Mouse (Mus musculus): ENCODE measurements around the gene Rab12. TPM values are rescaled to one million over a fixed set of nuclear protein-coding genes. Genes with fewer than 3 reads are reported as not detected.
"Not testable (repeated sequence)": the region's sequence is repeated elsewhere in the genome, so short reads cannot be mapped to it uniquely, and the experiment has no call there.

The Rab12 gene
- polyA plus RNA-seq, 1 experiment from 2014 or later = 42.8 TPM

- Histone ChIP-seq H3K4me3 (ENCODE audit: low read depth, low read length) (no peak overlapping the region), H3K9ac (replicated peaks; ENCODE audit: low read depth, low read length) (no peak overlapping the region), H3K36me3 (ENCODE audit: control insufficient read depth, insufficient read depth, low read length) (no peaks in the 10 kb centered on the region), H3K27me3 (ENCODE audit: control insufficient read depth, insufficient read depth, low read length) (no peaks in the 10 kb centered on the region), H3K9me3 (ENCODE audit: control insufficient read depth, low read depth, low read length) (no peaks in the 10 kb centered on the region), H3K27ac (ENCODE audit: low read length) (no peak overlapping the region), H3K4me2 (replicated peaks; ENCODE audit: low read depth, low read length) (no peak overlapping the region), H3K4me1 (ENCODE audit: control insufficient read depth, insufficient read depth, low read length) (peaks cover 8% of the 10 kb centered on the region)
- 69% methylated on average over 5 of the region's 5 CpGs for WGBS
- no peak for ATAC-seq (ENCODE audit: insufficient number of reproducible peaks, insufficient read depth, low FRiP score, low read depth)
These were observed 3.9 kb upstream of the Rab12 start for GRCm38 (mm10) chr17:66523396-66523795.

- WGBS = 100% methylated on average over 1 of the region's 1 CpGs
- not testable (repeated sequence) for H3K36me3 ChIP-seq (ENCODE audit: control insufficient read depth, insufficient read depth, low read length); H3K9ac ChIP-seq (replicated peaks; ENCODE audit: low read depth, low read length); ATAC-seq (ENCODE audit: insufficient number of reproducible peaks, insufficient read depth, low FRiP score, low read depth); H3K4me2 ChIP-seq (replicated peaks; ENCODE audit: low read depth, low read length); H3K4me3 ChIP-seq (ENCODE audit: low read depth, low read length); H3K27me3 ChIP-seq (ENCODE audit: control insufficient read depth, insufficient read depth, low read length); H3K9me3 ChIP-seq (ENCODE audit: control insufficient read depth, low read depth, low read length); H3K27ac ChIP-seq (ENCODE audit: low read length)
- H3K4me1 ChIP-seq (ENCODE audit: control insufficient read depth, insufficient read depth, low read length) = peaks cover 13% of the 10 kb centered on the region
These were observed 3.1 kb upstream of the Rab12 start for GRCm38 (mm10) chr17:66522631-66523030.

- Histone ChIP-seq H3K27me3 (ENCODE audit: control insufficient read depth, insufficient read depth, low read length) (no peaks in the 10 kb centered on the region), H3K9me3 (ENCODE audit: control insufficient read depth, low read depth, low read length) (no peaks in the 10 kb centered on the region), H3K27ac (ENCODE audit: low read length) (peak overlapping the region; percentile 21; the same call in 1 of the 2 replicates), H3K36me3 (ENCODE audit: control insufficient read depth, insufficient read depth, low read length) (peaks cover 6% of the 10 kb centered on the region; the same call in 1 of the 2 replicates), H3K9ac (replicated peaks; ENCODE audit: low read depth, low read length) (peak overlapping the region; percentile 97), H3K4me2 (replicated peaks; ENCODE audit: low read depth, low read length) (peak overlapping the region; percentile 82), H3K4me1 (ENCODE audit: control insufficient read depth, insufficient read depth, low read length) (peaks cover 16% of the 10 kb centered on the region), H3K4me3 (ENCODE audit: low read depth, low read length) (peak overlapping the region; percentile 99)
- WGBS = 1% methylated on average over 56 of the region's 57 CpGs
- ATAC-seq (ENCODE audit: insufficient number of reproducible peaks, insufficient read depth, low FRiP score, low read depth) = peak; percentile 66
These were observed 514 bp downstream of the Rab12 start for GRCm38 (mm10) chr17:66518877-66519553.

- Histone ChIP-seq H3K9me3 (ENCODE audit: control insufficient read depth, low read depth, low read length) (no peaks in the 10 kb centered on the region), H3K36me3 (ENCODE audit: control insufficient read depth, insufficient read depth, low read length) (peaks cover 6% of the 10 kb centered on the region; the same call in 1 of the 2 replicates), H3K4me1 (ENCODE audit: control insufficient read depth, insufficient read depth, low read length) (peaks cover 16% of the 10 kb centered on the region), H3K27me3 (ENCODE audit: control insufficient read depth, insufficient read depth, low read length) (no peaks in the 10 kb centered on the region), H3K9ac (replicated peaks; ENCODE audit: low read depth, low read length) (no peak overlapping the region), H3K27ac (ENCODE audit: low read length) (no peak overlapping the region), H3K4me3 (ENCODE audit: low read depth, low read length) (no peak overlapping the region), H3K4me2 (replicated peaks; ENCODE audit: low read depth, low read length) (no peak overlapping the region)
- no peak for ATAC-seq (ENCODE audit: insufficient number of reproducible peaks, insufficient read depth, low FRiP score, low read depth)
- 90% methylated on average over 4 of the region's 4 CpGs for WGBS
These were observed 2.6 kb downstream of the Rab12 start for GRCm38 (mm10) chr17:66516953-66517352.

GRCm38 (mm10) chr17:66514288-66514995 lies 5.1 kb downstream of the Rab12 start:
- ATAC-seq (ENCODE audit: insufficient number of reproducible peaks, insufficient read depth, low FRiP score, low read depth) = no peak
- WGBS = 89% methylated on average over 10 of the region's 10 CpGs
- H3K36me3 ChIP-seq (ENCODE audit: control insufficient read depth, insufficient read depth, low read length) = peaks cover 6% of the 10 kb centered on the region; the same call in 1 of the 2 replicates
- no peaks in the 10 kb centered on the region for H3K9me3 ChIP-seq (ENCODE audit: control insufficient read depth, low read depth, low read length)
- no peak overlapping the region for H3K27ac ChIP-seq (ENCODE audit: low read length)
- peaks cover 22% of the 10 kb centered on the region for H3K4me1 ChIP-seq (ENCODE audit: control insufficient read depth, insufficient read depth, low read length)
- H3K4me3 ChIP-seq (ENCODE audit: low read depth, low read length) = no peak overlapping the region
- no peak overlapping the region for H3K4me2 ChIP-seq (replicated peaks; ENCODE audit: low read depth, low read length)
- H3K27me3 ChIP-seq (ENCODE audit: control insufficient read depth, insufficient read depth, low read length) = no peaks in the 10 kb centered on the region
- no peak overlapping the region for H3K9ac ChIP-seq (replicated peaks; ENCODE audit: low read depth, low read length)

GRCm38 (mm10) chr17:66512202-66512956 lies 7.2 kb downstream of the Rab12 start:
- H3K27me3 ChIP-seq (ENCODE audit: control insufficient read depth, insufficient read depth, low read length) = no peaks in the 10 kb centered on the region
- no peak overlapping the region for H3K4me3 ChIP-seq (ENCODE audit: low read depth, low read length)
- H3K36me3 ChIP-seq (ENCODE audit: control insufficient read depth, insufficient read depth, low read length) = peaks cover 6% of the 10 kb centered on the region; the same call in 1 of the 2 replicates
- ATAC-seq (ENCODE audit: insufficient number of reproducible peaks, insufficient read depth, low FRiP score, low read depth) = no peak
- no peaks in the 10 kb centered on the region for H3K9me3 ChIP-seq (ENCODE audit: control insufficient read depth, low read depth, low read length)
- no peak overlapping the region for H3K4me2 ChIP-seq (replicated peaks; ENCODE audit: low read depth, low read length)
- H3K9ac ChIP-seq (replicated peaks; ENCODE audit: low read depth, low read length) = no peak overlapping the region
- peaks cover 11% of the 10 kb centered on the region for H3K4me1 ChIP-seq (ENCODE audit: control insufficient read depth, insufficient read depth, low read length)
- whole genome bisulfite sequencing = 72% methylated on average over 15 of the region's 15 CpGs
- H3K27ac ChIP-seq (ENCODE audit: low read length) = no peak overlapping the region

- Histone ChIP-seq H3K36me3 (ENCODE audit: control insufficient read depth, insufficient read depth, low read length) (peaks cover 7% of the 10 kb centered on the region), H3K27ac (ENCODE audit: low read length) (peak overlapping the region; percentile 7), H3K27me3 (ENCODE audit: control insufficient read depth, insufficient read depth, low read length) (no peaks in the 10 kb centered on the region), H3K4me3 (ENCODE audit: low read depth, low read length) (no peak overlapping the region), H3K9ac (replicated peaks; ENCODE audit: low read depth, low read length) (no peak overlapping the region), H3K4me2 (replicated peaks; ENCODE audit: low read depth, low read length) (no peak overlapping the region), H3K9me3 (ENCODE audit: control insufficient read depth, low read depth, low read length) (no peaks in the 10 kb centered on the region), H3K4me1 (ENCODE audit: control insufficient read depth, insufficient read depth, low read length) (peaks cover 10% of the 10 kb centered on the region; the same call in 1 of the 2 replicates)
- WGBS = 17% methylated on average over 10 of the region's 10 CpGs
- ATAC-seq (ENCODE audit: insufficient number of reproducible peaks, insufficient read depth, low FRiP score, low read depth) = peak; percentile 50; the same call in 1 of the 2 replicates
These were observed 9.3 kb downstream of the Rab12 start for GRCm38 (mm10) chr17:66510221-66510683.

All from stomach, embryonic 14.5 days (tissue).